Mouse (Mus musculus): Measurements from ENCODE around the gene Prrt4. TPM values are rescaled to one million over a fixed set of nuclear protein-coding genes. Genes with fewer than 3 reads are reported as not detected.

Prrt4 gene
- polyA plus RNA-seq, 1 experiment from 2014 or later: 1.2 TPM

- Histone ChIP-seq H3K27me3 (ENCODE audit: control insufficient read depth, insufficient read depth, low read length) (peaks cover 27% of the 10 kb centered on the region), H3K9ac (ENCODE audit: low read length) (no peak overlapping the region)
These were observed 459 bp upstream of the Prrt4 start for GRCm38 (mm10) chr6:29179843-29180242.

DNA sequence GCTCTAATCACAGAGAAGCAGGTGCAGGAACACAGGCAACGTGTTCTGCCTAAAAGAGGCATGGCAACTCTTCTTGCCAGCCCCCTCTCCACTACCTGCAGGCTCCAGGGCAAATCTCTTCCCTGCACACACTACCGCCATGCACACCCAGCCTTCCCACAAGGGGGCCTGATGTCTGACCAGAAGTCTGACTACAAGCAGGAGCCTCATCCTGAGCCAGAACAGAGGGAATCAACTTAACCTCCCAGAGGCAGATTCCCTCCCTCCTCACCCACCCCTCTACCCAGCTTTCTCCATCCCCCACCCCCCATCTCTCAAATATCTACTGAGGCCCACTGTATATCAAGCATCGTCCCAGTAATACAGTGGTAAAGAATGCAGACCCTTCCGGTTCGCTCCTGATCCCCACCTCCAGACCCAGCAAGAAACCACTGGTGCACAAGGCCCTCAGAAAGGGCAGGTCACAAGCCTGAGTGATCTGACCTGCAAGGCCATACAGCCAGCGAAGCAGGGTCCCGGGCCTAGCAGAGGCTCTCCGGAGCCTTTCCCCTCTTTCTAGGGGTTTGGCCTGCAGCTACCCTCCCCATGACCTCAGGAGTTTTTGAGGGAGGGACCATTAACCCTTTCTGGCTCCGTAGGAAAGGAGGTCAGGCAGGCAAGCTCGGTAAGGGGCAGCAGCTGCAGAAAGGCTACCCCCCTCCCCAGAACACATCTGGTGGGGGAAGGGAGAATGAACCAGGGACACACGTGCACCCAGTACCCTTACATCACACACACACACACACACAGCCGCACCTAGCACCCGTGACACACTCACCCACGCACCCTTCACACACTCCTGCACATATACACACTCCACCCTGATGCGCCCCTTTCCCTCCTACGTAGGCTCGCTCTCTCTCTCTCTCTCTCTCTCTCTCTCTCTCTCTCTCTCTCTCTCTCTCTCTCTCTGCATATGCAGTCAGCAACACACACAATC is 1.2 kb downstream of the Prrt4 start:
- no peak; the same call in 1 of the 2 replicates for ATAC-seq (replicated peaks; ENCODE audit: extremely low read depth, insufficient read depth, low FRiP score)
- Histone ChIP-seq H3K27ac (ENCODE audit: low read length) (no peak overlapping the region), H3K4me3 (ENCODE audit: low read length) (peak overlapping the region; percentile 62), H3K27me3 (ENCODE audit: control insufficient read depth, insufficient read depth, low read length) (peaks cover 42% of the 10 kb centered on the region), H3K9me3 (replicated peaks; ENCODE audit: control insufficient read depth, low read length) (no peaks in the 10 kb centered on the region), H3K9ac (ENCODE audit: low read length) (no peak overlapping the region), H3K36me3 (ENCODE audit: control insufficient read depth, insufficient read depth) (no peaks in the 10 kb centered on the region), H3K4me1 (ENCODE audit: control insufficient read depth, insufficient read depth, low read length) (no peaks in the 10 kb centered on the region), H3K4me2 (ENCODE audit: low read depth, low read length) (peak overlapping the region; percentile 91)
- WGBS: 29% methylated on average over 17 of the region's 17 CpGs

More at GRCm38 (mm10) chr6:29179843-29180242, 459 bp upstream of the Prrt4 start:
- Histone ChIP-seq H3K4me1 (ENCODE audit: control insufficient read depth, insufficient read depth, low read length) (no peaks in the 10 kb centered on the region), H3K4me2 (ENCODE audit: low read depth, low read length) (peak overlapping the region; percentile 91), H3K36me3 (ENCODE audit: control insufficient read depth, insufficient read depth) (no peaks in the 10 kb centered on the region), H3K4me3 (ENCODE audit: low read length) (peak overlapping the region; percentile 62), H3K9me3 (replicated peaks; ENCODE audit: control insufficient read depth, low read length) (no peaks in the 10 kb centered on the region), H3K27ac (ENCODE audit: low read length) (no peak overlapping the region)
- WGBS: 48% methylated on average over 8 of the region's 8 CpGs
- ATAC-seq (replicated peaks; ENCODE audit: extremely low read depth, insufficient read depth, low FRiP score): no peak

GRCm38 (mm10) chr6:29175113-29175512 is 4.3 kb downstream of the Prrt4 start:
- no peak for ATAC-seq (replicated peaks; ENCODE audit: extremely low read depth, insufficient read depth, low FRiP score)
- 67% methylated on average over 3 of the region's 3 CpGs for WGBS

GRCm38 (mm10) chr6:29174368-29174767 is 5.0 kb downstream of the Prrt4 start:
- Histone ChIP-seq H3K36me3 (ENCODE audit: control insufficient read depth, insufficient read depth) (no peaks in the 10 kb centered on the region), H3K4me1 (ENCODE audit: control insufficient read depth, insufficient read depth, low read length) (peaks cover 13% of the 10 kb centered on the region), H3K9ac (ENCODE audit: low read length) (no peak overlapping the region), H3K27ac (ENCODE audit: low read length) (no peak overlapping the region), H3K4me3 (ENCODE audit: low read length) (no peak overlapping the region), H3K9me3 (replicated peaks; ENCODE audit: control insufficient read depth, low read length) (no peaks in the 10 kb centered on the region), H3K27me3 (ENCODE audit: control insufficient read depth, insufficient read depth, low read length) (peaks cover 60% of the 10 kb centered on the region), H3K4me2 (ENCODE audit: low read depth, low read length) (no peak overlapping the region)
- 23% methylated on average over 7 of the region's 7 CpGs for WGBS
- no peak for ATAC-seq (replicated peaks; ENCODE audit: extremely low read depth, insufficient read depth, low FRiP score)

More at GRCm38 (mm10) chr6:29175113-29175512, 4.3 kb downstream of the Prrt4 start:
- Histone ChIP-seq H3K9ac (ENCODE audit: low read length) (no peak overlapping the region), H3K27ac (ENCODE audit: low read length) (no peak overlapping the region), H3K4me1 (ENCODE audit: control insufficient read depth, insufficient read depth, low read length) (peaks cover 12% of the 10 kb centered on the region), H3K36me3 (ENCODE audit: control insufficient read depth, insufficient read depth) (no peaks in the 10 kb centered on the region), H3K4me3 (ENCODE audit: low read length) (no peak overlapping the region), H3K9me3 (replicated peaks; ENCODE audit: control insufficient read depth, low read length) (no peaks in the 10 kb centered on the region), H3K4me2 (ENCODE audit: low read depth, low read length) (no peak overlapping the region), H3K27me3 (ENCODE audit: control insufficient read depth, insufficient read depth, low read length) (peaks cover 58% of the 10 kb centered on the region)

DNA sequence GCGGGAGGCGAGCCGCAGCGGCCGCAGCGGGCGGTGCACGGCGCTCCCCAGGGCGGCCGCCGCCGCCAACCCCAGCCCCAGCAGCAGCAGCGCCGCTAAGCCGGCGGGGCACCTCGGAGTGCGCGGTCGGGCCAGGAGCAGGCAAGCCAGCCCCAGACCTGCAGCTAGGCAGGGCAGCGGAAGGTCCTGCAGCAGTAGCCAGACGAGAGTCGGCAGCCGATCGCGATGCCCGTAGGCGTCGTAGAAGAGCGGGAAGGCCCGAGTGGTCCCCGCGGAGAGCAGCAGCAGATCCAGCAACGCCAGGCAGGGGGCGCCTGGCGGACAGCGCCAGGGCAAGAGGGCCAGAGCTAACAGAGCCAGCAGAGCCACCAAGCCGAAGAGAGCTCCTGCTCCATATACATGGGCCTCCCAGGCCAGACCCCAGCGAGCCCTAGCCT is 8.4 kb downstream of the Prrt4 start:
- under 1% methylated on average over 40 of the region's 40 CpGs for WGBS
- peak overlapping the region; percentile 59 for H3K9ac ChIP-seq (ENCODE audit: low read length)
- H3K4me1 ChIP-seq (ENCODE audit: control insufficient read depth, insufficient read depth, low read length): peaks cover 13% of the 10 kb centered on the region
- H3K9me3 ChIP-seq (replicated peaks; ENCODE audit: control insufficient read depth, low read length): no peaks in the 10 kb centered on the region
- H3K4me3 ChIP-seq (ENCODE audit: low read length): peak overlapping the region; percentile 60
- H3K4me2 ChIP-seq (ENCODE audit: low read depth, low read length): peak overlapping the region; percentile 98
- H3K27ac ChIP-seq (ENCODE audit: low read length): no peak overlapping the region
- H3K36me3 ChIP-seq (ENCODE audit: control insufficient read depth, insufficient read depth): no peaks in the 10 kb centered on the region
- peaks cover 64% of the 10 kb centered on the region for H3K27me3 ChIP-seq (ENCODE audit: control insufficient read depth, insufficient read depth, low read length)
- peak; percentile 67 for ATAC-seq (replicated peaks; ENCODE audit: extremely low read depth, insufficient read depth, low FRiP score)

DNA sequence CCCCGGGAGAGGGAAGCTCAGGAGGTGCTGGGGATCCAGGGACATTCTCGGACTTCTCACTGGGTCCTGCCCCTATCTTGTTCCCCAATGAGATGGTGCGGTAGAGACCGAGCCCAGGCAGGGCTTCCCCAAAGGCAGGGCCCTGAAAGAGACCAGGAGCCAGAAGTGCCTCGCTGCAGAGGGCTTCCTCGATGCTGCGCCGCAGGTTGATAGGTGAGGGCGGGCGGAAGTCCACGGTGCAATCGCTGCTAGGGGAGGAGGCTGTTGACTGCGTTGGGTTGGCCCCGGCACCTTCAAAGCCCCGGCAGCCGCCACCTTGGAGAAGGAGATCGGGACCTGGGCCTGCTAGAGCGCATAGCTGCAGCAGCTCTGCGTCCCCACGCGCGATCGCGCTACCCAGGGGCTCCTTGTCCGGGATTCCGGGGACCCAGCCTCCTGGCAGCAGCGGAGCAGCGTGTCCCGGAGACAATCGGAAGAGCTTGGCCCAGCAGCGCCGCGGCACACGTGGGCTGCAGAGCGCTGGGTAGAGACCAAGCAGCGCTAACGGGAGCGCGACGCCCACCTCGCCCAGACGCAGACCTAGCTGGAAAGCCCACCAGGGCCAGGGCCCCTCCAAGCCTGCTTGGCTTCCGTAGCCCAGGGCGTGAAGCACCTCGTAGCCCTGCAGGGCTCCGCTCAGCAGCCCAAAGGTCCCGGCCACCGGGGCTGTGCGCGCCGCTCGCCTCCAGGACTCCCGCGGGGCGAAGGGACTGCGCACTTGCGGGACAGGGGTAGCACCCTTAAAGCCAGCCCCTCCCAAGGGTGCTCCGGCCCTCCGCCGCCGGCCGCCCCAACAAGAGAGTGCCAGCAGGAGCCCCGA is 9.1 kb downstream of the Prrt4 start:
- H3K27me3 ChIP-seq (ENCODE audit: control insufficient read depth, insufficient read depth, low read length): peaks cover 62% of the 10 kb centered on the region
- 2% methylated on average over 63 of the region's 63 CpGs for WGBS
- ATAC-seq (replicated peaks; ENCODE audit: extremely low read depth, insufficient read depth, low FRiP score): peak; percentile 25; the same call in 1 of the 2 replicates
- no peaks in the 10 kb centered on the region for H3K9me3 ChIP-seq (replicated peaks; ENCODE audit: control insufficient read depth, low read length)
- no peaks in the 10 kb centered on the region for H3K36me3 ChIP-seq (ENCODE audit: control insufficient read depth, insufficient read depth)
- H3K4me1 ChIP-seq (ENCODE audit: control insufficient read depth, insufficient read depth, low read length): peaks cover 13% of the 10 kb centered on the region
- H3K4me2 ChIP-seq (ENCODE audit: low read depth, low read length): peak overlapping the region; percentile 98
- peak overlapping the region; percentile 60 for H3K4me3 ChIP-seq (ENCODE audit: low read length)
- peak overlapping the region; percentile 59 for H3K9ac ChIP-seq (ENCODE audit: low read length)
- no peak overlapping the region for H3K27ac ChIP-seq (ENCODE audit: low read length)

DNA sequence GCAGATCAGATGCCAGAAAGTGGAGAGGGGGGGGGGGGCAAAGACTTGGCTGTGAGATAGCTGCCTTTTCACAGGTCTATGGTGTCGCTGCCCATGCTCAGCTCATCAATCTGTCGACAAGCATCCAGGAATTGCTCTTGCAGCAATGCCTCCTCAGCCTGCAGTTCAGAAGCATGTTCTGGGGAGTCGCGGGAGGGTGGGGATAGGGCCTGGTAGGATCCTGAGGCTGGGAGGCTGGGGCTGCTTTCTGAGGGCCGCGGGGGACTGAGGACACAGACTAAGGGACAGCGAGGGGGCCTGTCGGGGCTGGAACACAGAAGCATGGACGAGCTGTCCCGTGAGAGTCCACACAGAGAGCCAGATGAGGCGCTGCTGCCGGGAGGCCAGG is 9.7 kb downstream of the Prrt4 start:
- Histone ChIP-seq H3K9ac (ENCODE audit: low read length) (no peak overlapping the region), H3K27me3 (ENCODE audit: control insufficient read depth, insufficient read depth, low read length) (peaks cover 57% of the 10 kb centered on the region), H3K9me3 (replicated peaks; ENCODE audit: control insufficient read depth, low read length) (no peaks in the 10 kb centered on the region), H3K4me3 (ENCODE audit: low read length) (peak overlapping the region; percentile 60), H3K4me2 (ENCODE audit: low read depth, low read length) (peak overlapping the region; percentile 98; the same call in 1 of the 2 replicates), H3K27ac (ENCODE audit: low read length) (no peak overlapping the region), H3K4me1 (ENCODE audit: control insufficient read depth, insufficient read depth, low read length) (peaks cover 17% of the 10 kb centered on the region), H3K36me3 (ENCODE audit: control insufficient read depth, insufficient read depth) (no peaks in the 10 kb centered on the region)
- ATAC-seq (replicated peaks; ENCODE audit: extremely low read depth, insufficient read depth, low FRiP score): no peak
- WGBS: 9% methylated on average over 12 of the region's 12 CpGs

GRCm38 (mm10) chr6:29168871-29169270 is 10.5 kb downstream of the Prrt4 start:
- Histone ChIP-seq H3K9me3 (replicated peaks; ENCODE audit: control insufficient read depth, low read length) (no peaks in the 10 kb centered on the region), H3K27ac (ENCODE audit: low read length) (no peak overlapping the region), H3K4me3 (ENCODE audit: low read length) (no peak overlapping the region), H3K4me1 (ENCODE audit: control insufficient read depth, insufficient read depth, low read length) (peaks cover 19% of the 10 kb centered on the region), H3K4me2 (ENCODE audit: low read depth, low read length) (no peak overlapping the region), H3K36me3 (ENCODE audit: control insufficient read depth, insufficient read depth) (no peaks in the 10 kb centered on the region), H3K27me3 (ENCODE audit: control insufficient read depth, insufficient read depth, low read length) (peaks cover 50% of the 10 kb centered on the region), H3K9ac (ENCODE audit: low read length) (no peak overlapping the region)
- ATAC-seq (replicated peaks; ENCODE audit: extremely low read depth, insufficient read depth, low FRiP score): no peak
- 31% methylated on average over 2 of the region's 2 CpGs for WGBS
